Mouse (Mus musculus): ENCODE data around the gene Chd1l.

GRCm38 (mm10) chr3:97587656-97588055 is 22.3 kb downstream of the Chd1l start:
- TF ChIP-seq EP300 (IDR thresholded peaks at IDR 0.05) = no peak
- TF ChIP-seq CTCF (IDR thresholded peaks at IDR 0.05) = no peak
